Mouse (Mus musculus): ENCODE data around the gene Zc3h7b. TPM values are rescaled to one million over a fixed set of nuclear protein-coding genes. Genes with fewer than 3 reads are reported as not detected.
"Not testable (repeated sequence)": the region's sequence is repeated elsewhere in the genome, so short reads cannot be mapped to it uniquely, and the experiment has no call there.

Gene Zc3h7b
- total and polyA plus RNA-seq, 2 experiments from 2014 or later = 14.3 to 41.4 TPM

GRCm38 (mm10) chr15:81700601-81701000 is 44.3 kb upstream of the Zc3h7b start:
- no peak for ATAC-seq (ENCODE audit: insufficient read depth, low read depth)
- TF ChIP-seq CTCF (IDR thresholded peaks at IDR 0.05; ENCODE audit: low read depth) (no peak), EP300 (IDR thresholded peaks at IDR 0.05; ENCODE audit: low read depth) (no peak)
- 43% methylated on average over 8 of the region's 8 CpGs for WGBS
- H3K9me3 ChIP-seq (replicated peaks; ENCODE audit: control insufficient read depth, low read length) = no peaks in the 10 kb centered on the region
- H3K4me3 ChIP-seq (ENCODE audit: low read depth, low read length) = no peak overlapping the region
- H3K27ac ChIP-seq (ENCODE audit: low read depth) = no peak overlapping the region
- DNase-seq (ENCODE audit: low spot score) = no peak
- peaks cover 10% of the 10 kb centered on the region; the same call in 1 of the 2 replicates for H3K27me3 ChIP-seq (ENCODE audit: control insufficient read depth, insufficient read depth, low read length)
- H3K4me2 ChIP-seq (ENCODE audit: low read depth, low read length) = no peak overlapping the region
- H3K36me3 ChIP-seq (replicated peaks; ENCODE audit: control insufficient read depth, insufficient read depth, low read length) = peaks cover 23% of the 10 kb centered on the region
- H3K4me1 ChIP-seq (ENCODE audit: control insufficient read depth, insufficient read depth) = no peaks in the 10 kb centered on the region
- no peak overlapping the region for H3K9ac ChIP-seq (replicated peaks; ENCODE audit: low read depth, low read length)

- not testable (repeated sequence) for H3K9ac ChIP-seq (replicated peaks; ENCODE audit: low read depth, low read length); H3K9me3 ChIP-seq (replicated peaks; ENCODE audit: control insufficient read depth, low read length); ATAC-seq (ENCODE audit: insufficient read depth, low read depth); H3K27ac ChIP-seq (ENCODE audit: low read depth); H3K4me2 ChIP-seq (ENCODE audit: low read depth, low read length); H3K27me3 ChIP-seq (ENCODE audit: control insufficient read depth, insufficient read depth, low read length); DNase-seq (ENCODE audit: low spot score); H3K4me1 ChIP-seq (ENCODE audit: control insufficient read depth, insufficient read depth); H3K4me3 ChIP-seq (ENCODE audit: low read depth, low read length)
- WGBS = 75% methylated on average over 4 of the region's 4 CpGs
- peaks cover 31% of the 10 kb centered on the region for H3K36me3 ChIP-seq (replicated peaks; ENCODE audit: control insufficient read depth, insufficient read depth, low read length)
Measured at GRCm38 (mm10) chr15:81701350-81701749, 43.5 kb upstream of the Zc3h7b start.

DNA sequence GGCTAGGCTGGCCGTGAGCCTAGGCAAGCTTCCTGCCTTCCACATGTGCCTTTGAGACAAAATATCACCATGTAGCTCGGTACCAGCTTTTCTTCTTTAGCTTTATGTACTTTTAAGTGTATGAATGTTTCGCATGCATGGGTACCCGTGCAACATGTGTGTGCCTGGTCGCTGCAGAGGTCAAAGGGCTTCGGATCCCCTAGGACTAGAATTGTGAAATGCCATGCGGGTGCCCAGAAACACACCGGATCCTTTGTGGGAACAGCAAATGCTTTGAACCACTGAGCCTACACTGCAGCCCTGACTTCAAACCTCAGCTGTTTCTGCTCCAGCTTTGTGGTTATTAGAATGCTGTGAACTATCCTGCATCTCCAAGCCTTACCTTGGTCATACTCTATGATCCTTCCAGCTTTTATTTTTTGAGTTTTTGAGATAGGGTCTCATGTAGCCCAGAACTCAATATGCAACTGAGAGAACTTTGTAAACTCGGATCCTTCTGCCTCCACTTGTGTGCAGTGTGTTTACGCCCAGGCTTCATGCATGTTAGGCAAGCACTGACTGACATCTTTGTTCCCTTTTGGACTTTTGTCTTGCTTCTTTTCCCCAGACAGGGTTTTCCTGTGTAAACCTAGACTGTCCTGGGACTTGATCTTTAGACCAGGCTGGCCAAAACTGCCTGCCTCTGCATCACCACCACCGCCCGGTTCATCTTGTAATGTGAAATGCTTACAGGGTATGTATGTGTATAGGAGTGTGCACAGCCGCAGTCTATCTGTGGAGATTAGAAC is 42.4 kb upstream of the Zc3h7b start:
- TF ChIP-seq EP300 (IDR thresholded peaks at IDR 0.05; ENCODE audit: low read depth) = no peak
- TF ChIP-seq CTCF (IDR thresholded peaks at IDR 0.05; ENCODE audit: low read depth) = no peak
- Histone ChIP-seq H3K27ac (ENCODE audit: low read depth) (no peak overlapping the region), H3K9ac (replicated peaks; ENCODE audit: low read depth, low read length) (no peak overlapping the region), H3K4me1 (ENCODE audit: control insufficient read depth, insufficient read depth) (no peaks in the 10 kb centered on the region), H3K36me3 (replicated peaks; ENCODE audit: control insufficient read depth, insufficient read depth, low read length) (peaks cover 42% of the 10 kb centered on the region), H3K4me3 (ENCODE audit: low read depth, low read length) (no peak overlapping the region), H3K4me2 (ENCODE audit: low read depth, low read length) (no peak overlapping the region), H3K9me3 (replicated peaks; ENCODE audit: control insufficient read depth, low read length) (no peaks in the 10 kb centered on the region), H3K27me3 (ENCODE audit: control insufficient read depth, insufficient read depth, low read length) (no peaks in the 10 kb centered on the region)
- DNase-seq (ENCODE audit: low spot score) (no peak), ATAC-seq (ENCODE audit: insufficient read depth, low read depth) (no peak)
- 82% methylated on average over 13 of the region's 13 CpGs for WGBS

DNA sequence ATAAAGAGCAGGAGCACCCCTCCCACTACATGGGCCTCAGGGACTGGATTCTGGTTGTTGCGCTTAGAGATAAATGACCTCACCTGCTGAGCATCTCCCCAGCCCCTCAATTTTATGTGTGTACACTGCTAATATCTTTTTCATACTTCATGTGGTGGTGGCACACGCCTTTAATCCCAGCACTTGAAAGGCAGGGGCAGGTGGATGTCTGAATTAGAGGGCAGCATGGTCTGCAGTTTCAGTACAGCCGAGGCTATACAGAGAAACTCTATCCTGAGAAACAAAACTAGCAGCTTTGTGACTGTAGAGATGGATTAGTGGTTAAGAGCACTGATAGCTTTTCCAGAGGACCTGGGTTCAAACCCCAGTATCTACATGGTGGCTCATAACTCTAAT is 41.8 kb upstream of the Zc3h7b start:
- Histone ChIP-seq H3K27ac (ENCODE audit: low read depth) (no peak overlapping the region), H3K9me3 (replicated peaks; ENCODE audit: control insufficient read depth, low read length) (no peaks in the 10 kb centered on the region), H3K4me1 (ENCODE audit: control insufficient read depth, insufficient read depth) (no peaks in the 10 kb centered on the region), H3K9ac (replicated peaks; ENCODE audit: low read depth, low read length) (no peak overlapping the region), H3K36me3 (replicated peaks; ENCODE audit: control insufficient read depth, insufficient read depth, low read length) (peaks cover 47% of the 10 kb centered on the region), H3K4me3 (ENCODE audit: low read depth, low read length) (no peak overlapping the region), H3K4me2 (ENCODE audit: low read depth, low read length) (no peak overlapping the region), H3K27me3 (ENCODE audit: control insufficient read depth, insufficient read depth, low read length) (no peaks in the 10 kb centered on the region)
- DNase-seq (ENCODE audit: low spot score) (no peak), ATAC-seq (ENCODE audit: insufficient read depth, low read depth) (no peak)
- no peak for TF ChIP-seq CTCF (IDR thresholded peaks at IDR 0.05; ENCODE audit: low read depth)
- TF ChIP-seq EP300 (IDR thresholded peaks at IDR 0.05; ENCODE audit: low read depth) = no peak
- 76% methylated on average over 3 of the region's 3 CpGs for WGBS

DNA sequence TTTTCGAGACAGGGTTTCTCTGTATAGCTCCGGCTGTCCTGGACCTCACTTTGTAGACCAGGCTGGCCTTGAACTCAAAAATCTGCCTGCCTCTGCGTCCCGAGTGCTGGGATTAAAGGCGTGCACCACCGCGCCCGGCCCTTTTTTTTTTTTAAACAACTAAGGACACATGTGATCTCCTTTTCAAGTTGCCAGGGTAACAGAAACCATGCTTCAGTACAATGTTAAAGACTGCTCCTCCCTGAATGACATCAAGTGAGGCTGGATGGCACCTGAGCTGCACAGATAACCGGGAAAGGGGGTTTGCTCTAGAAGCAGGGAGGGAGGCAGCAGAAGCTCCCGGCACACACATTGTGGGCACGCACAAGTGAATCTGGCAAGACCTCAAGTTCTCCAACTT is 35.9 kb upstream of the Zc3h7b start:
- TF ChIP-seq EP300 (IDR thresholded peaks at IDR 0.05; ENCODE audit: low read depth) (no peak), CTCF (IDR thresholded peaks at IDR 0.05; ENCODE audit: low read depth) (no peak)
- WGBS = 89% methylated on average over 11 of the region's 11 CpGs
- DNase-seq (ENCODE audit: low spot score) = no peak

DNA sequence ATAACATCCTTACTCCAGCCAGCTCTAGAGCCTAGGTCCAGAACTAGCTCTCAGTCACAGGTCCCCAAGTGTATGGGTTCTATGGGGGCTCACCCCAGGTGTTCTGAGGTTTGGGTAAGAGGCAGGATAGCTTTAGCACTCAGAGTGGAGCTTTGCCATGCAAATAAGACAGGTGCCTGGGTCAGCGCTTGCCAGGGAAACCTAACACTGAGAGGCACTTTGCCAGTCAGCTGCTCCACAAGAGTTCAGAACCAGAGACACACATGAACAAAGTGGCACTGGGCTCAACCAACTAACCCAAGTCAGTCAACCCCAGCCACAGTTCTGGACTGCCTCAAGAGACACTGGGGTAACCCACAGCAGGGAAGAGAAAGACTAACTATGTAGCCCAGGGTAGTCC is 35.2 kb upstream of the Zc3h7b start:
- no peak overlapping the region for H3K27ac ChIP-seq (ENCODE audit: low read depth)
- no peak for TF ChIP-seq CTCF (IDR thresholded peaks at IDR 0.05; ENCODE audit: low read depth)
- TF ChIP-seq EP300 (IDR thresholded peaks at IDR 0.05; ENCODE audit: low read depth) = no peak
- H3K9ac ChIP-seq (replicated peaks; ENCODE audit: low read depth, low read length) = no peak overlapping the region
- no peak overlapping the region for H3K4me2 ChIP-seq (ENCODE audit: low read depth, low read length)
- WGBS = 86% methylated on average over 1 of the region's 1 CpGs
- H3K4me3 ChIP-seq (ENCODE audit: low read depth, low read length) = no peak overlapping the region
- peaks cover 90% of the 10 kb centered on the region for H3K36me3 ChIP-seq (replicated peaks; ENCODE audit: control insufficient read depth, insufficient read depth, low read length)
- no peaks in the 10 kb centered on the region for H3K27me3 ChIP-seq (ENCODE audit: control insufficient read depth, insufficient read depth, low read length)
- no peaks in the 10 kb centered on the region for H3K4me1 ChIP-seq (ENCODE audit: control insufficient read depth, insufficient read depth)
- no peak for ATAC-seq (ENCODE audit: insufficient read depth, low read depth)
- DNase-seq (ENCODE audit: low spot score) = no peak
- no peaks in the 10 kb centered on the region for H3K9me3 ChIP-seq (replicated peaks; ENCODE audit: control insufficient read depth, low read length)

More for the DNA sequence above, 35.9 kb upstream of the Zc3h7b start:
- H3K27ac ChIP-seq (ENCODE audit: low read depth) = no peak overlapping the region
- no peaks in the 10 kb centered on the region for H3K4me1 ChIP-seq (ENCODE audit: control insufficient read depth, insufficient read depth)
- no peak overlapping the region for H3K9ac ChIP-seq (replicated peaks; ENCODE audit: low read depth, low read length)
- no peaks in the 10 kb centered on the region for H3K9me3 ChIP-seq (replicated peaks; ENCODE audit: control insufficient read depth, low read length)
- peaks cover 95% of the 10 kb centered on the region for H3K36me3 ChIP-seq (replicated peaks; ENCODE audit: control insufficient read depth, insufficient read depth, low read length)
- H3K4me3 ChIP-seq (ENCODE audit: low read depth, low read length) = no peak overlapping the region
- no peak for ATAC-seq (ENCODE audit: insufficient read depth, low read depth)
- H3K27me3 ChIP-seq (ENCODE audit: control insufficient read depth, insufficient read depth, low read length) = no peaks in the 10 kb centered on the region
- H3K4me2 ChIP-seq (ENCODE audit: low read depth, low read length) = no peak overlapping the region
